Mouse (Mus musculus) E14TG2a.4 (cell line): ENCODE results near the gene 1520401A03Rik.

ENCODE experiments used
- H3K27me3 ChIP-seq: 2 replicates; pipeline ENCODE4 v1.6.1; 2014; ENCODE audit warnings: low read length, control low read depth; ENCODE audit not compliant: insufficient read depth
- H3K36me3 ChIP-seq: 2 replicates; pipeline ENCODE4 v1.6.1; 2014; ENCODE audit warnings: low read length, control low read depth; ENCODE audit not compliant: insufficient read depth
- H3K4me1 ChIP-seq: replicated peaks from 2 replicates; pipeline ENCODE4 v1.6.1; 2014; ENCODE audit warnings: low read depth, low read length, control low read depth
- H3K4me3 ChIP-seq: replicated peaks from 2 replicates; pipeline ENCODE4 v1.5.1; 2014; ENCODE audit warnings: mild to moderate bottlenecking, low read length
- H3K9me3 ChIP-seq: 2 replicates; pipeline ENCODE4 v1.6.1; 2014; ENCODE audit warnings: low read length, control low read depth
- CTCF ChIP-seq: conservative IDR thresholded peaks from 2 replicates; pipeline ENCODE4 v1.5.1; 2014; ENCODE audit warnings: low read length
- NANOG ChIP-seq: IDR thresholded peaks from 2 replicates; pipeline ENCODE4 v1.6.1; 2014; ENCODE audit warnings: borderline replicate concordance, low read length, mixed read lengths
- POU5F1 ChIP-seq: IDR thresholded peaks from 2 replicates; pipeline ENCODE4 v1.6.1; 2014; ENCODE audit warnings: low read length, borderline replicate concordance

The 1520401A03Rik gene

DNA sequence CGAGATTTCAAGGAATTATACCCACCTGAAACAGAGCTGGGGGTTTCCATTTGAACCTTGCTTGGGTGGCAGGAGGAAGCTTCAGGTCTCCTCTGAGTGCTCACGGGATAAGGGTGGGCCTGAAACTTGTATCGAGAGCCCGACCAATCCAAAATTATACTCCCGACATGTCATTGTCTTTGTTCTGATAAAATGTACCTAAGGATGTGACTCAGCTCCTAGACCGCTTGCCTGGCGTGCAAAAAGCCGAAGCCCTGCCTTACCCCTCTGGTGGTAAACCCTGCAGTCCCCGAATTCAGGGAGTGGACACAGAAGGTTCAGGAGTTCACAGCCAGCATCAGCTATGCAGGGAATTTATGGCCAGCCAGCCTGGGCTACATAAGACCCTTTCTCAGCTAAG lies 42.2 kb downstream of the 1520401A03Rik start:
- Histone ChIP-seq H3K36me3 (peaks cover 17% of the 10 kb centered on the region), H3K4me3 (peak overlapping the region; percentile 76), H3K27me3 (peaks cover 70% of the 10 kb centered on the region), H3K9me3 (no peaks in the 10 kb centered on the region), H3K4me1 (peaks cover 94% of the 10 kb centered on the region)
- no peak for TF ChIP-seq CTCF
- no peak for TF ChIP-seq POU5F1
- no peak for TF ChIP-seq NANOG

DNA sequence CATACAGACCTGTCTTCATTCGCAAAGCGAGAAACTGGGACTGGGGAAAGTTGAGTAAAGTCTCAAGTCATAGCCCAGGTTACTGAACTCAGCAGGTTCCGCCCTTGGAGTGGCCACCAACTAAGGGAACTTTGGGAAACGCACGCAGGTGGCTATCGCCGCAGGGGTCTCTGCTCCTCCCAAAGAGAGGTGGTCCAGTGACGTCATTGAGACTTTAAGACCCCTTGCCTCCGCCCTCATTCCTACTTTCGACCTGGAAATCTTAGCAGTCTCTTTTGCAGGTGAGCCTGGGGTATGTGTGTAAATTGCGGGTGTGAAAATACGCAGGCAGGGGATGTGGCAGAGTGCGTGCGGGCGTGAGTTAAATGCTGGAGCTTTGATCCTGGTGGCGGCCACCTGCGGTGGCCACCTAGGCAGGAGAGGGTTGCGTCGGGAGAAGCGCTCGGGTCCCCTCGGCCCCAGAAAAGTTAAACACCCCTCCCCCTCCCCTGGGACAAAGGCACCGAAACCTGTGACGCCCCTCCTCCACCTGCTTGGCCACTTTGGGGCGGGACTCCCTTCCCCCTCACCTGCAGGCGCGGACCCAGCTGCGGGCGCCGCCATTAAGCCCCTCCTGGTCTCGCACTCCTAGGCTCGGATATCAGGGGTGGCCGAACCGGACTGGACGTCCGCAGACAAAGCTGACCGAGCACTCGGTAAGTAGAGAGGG lies 43.3 kb downstream of the 1520401A03Rik start, which contains the start of gene Cldn6:
Gene Cldn6, plus strand, starts transcription at position 123 of the 709 bp plus-strand sequence.
- Histone ChIP-seq H3K4me3 (peak within 1 kb of the TSS; percentile 76), H3K36me3 (peaks cover 24% of the 10 kb centered on the region), H3K27me3 (peaks cover 70% of the 10 kb centered on the region), H3K9me3 (no peaks in the 10 kb centered on the region), H3K4me1 (peaks cover 94% of the 10 kb centered on the region)
- no peak for TF ChIP-seq NANOG

DNA sequence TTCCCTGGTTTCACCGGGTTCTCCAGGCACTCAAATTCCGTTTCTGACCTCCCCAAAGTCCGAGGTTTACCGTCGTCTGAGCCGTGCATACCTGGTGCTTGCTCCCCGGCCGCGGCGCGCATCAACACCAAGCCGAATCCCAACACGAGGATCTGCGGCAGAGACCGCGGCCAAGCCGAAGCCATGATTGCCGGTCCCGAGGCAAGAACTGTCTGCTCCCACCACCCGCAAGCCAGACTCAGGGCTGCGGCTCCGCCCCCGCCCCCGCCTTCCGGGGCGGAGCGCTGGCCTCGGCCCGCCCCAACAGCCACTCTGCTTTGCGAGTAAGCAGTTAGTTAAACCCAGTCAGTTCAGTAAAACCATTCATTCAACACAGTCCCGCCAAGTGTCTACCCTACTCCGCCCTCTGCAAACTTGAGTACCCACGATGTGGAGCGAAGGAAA lies 45.3 kb downstream of the 1520401A03Rik start, which contains the start of gene Tnfrsf12a:
Gene Tnfrsf12a, minus strand, starts transcription at position 233 of the 444 bp plus-strand sequence.
- TF ChIP-seq NANOG (no peak), POU5F1 (no peak), CTCF (no peak)
- H3K4me3 ChIP-seq, result peak within 1 kb of the TSS; percentile 89
- H3K36me3 ChIP-seq, result peaks cover 26% of the 10 kb centered on the region
- no peaks in the 10 kb centered on the region for H3K9me3 ChIP-seq
- H3K27me3 ChIP-seq, result peaks cover 55% of the 10 kb centered on the region
- H3K4me1 ChIP-seq, result peaks cover 89% of the 10 kb centered on the region

DNA sequence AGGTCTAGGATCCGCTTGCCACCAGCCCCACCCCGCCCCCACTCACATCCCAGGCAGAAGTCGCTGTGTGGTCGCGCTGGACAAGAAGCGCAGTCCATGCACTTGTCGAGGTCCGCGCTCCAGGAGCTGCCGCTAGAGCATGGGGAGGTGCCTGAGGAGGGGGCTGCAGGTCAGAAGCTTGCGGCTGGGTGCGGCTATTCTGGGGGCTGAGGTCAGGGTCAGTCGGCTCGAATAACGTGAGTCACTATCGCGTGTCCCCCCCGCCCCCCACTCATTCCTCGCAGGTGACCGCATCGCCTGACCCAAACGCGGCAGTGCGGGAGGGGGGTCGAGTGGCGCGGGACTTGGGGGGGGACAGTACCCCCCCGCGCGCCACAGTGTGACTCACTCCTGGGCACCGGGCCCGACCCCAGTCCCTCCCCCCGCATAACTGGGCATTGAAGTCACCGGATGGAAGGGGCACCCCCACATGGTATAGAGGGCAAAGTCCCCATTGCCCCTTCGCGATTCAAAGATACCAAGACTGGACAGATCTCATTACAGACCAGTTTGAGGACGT lies 46.0 kb downstream of the 1520401A03Rik start:
- Histone ChIP-seq H3K9me3 (no peaks in the 10 kb centered on the region), H3K4me3 (peak overlapping the region; percentile 89), H3K36me3 (peaks cover 28% of the 10 kb centered on the region), H3K4me1 (peaks cover 89% of the 10 kb centered on the region), H3K27me3 (peaks cover 48% of the 10 kb centered on the region)
- no peak for TF ChIP-seq CTCF
- no peak for TF ChIP-seq POU5F1
- no peak for TF ChIP-seq NANOG

DNA sequence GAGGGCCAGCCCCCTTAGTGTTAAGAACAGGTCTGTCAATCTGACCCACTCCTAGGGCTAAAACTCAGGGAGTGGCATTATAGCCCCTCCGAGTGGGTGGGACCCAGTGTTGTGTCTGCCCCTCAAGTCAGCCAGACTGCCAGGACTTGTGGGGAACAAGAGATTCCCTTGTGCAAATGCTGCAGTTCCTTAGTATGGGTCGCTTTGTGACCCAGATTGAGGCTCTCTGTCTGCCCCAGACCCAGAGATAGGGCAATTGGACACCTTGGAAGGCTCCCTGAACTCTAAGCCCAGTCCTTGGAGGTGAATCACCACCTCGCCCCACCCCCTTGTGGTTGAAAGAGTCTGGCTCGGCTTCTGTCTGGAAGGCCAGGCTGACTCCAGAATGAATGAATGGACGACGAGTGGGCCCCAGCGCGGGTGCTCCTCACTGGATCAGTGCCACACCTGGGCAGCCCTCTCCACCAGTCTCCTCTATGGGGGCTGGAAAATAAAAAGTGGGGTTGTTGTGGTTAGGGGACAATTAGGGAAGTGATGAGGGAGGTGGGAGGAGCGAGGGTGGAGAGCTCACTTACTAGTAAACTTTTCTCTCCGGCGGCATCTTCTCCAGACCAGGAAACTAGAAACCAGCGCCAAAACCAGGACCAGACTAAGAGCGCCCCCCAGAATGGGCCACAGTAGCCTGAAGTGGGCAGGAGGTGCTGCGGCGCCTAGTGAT lies 46.9 kb downstream of the 1520401A03Rik start:
- Histone ChIP-seq H3K27me3 (peaks cover 40% of the 10 kb centered on the region), H3K4me1 (peaks cover 88% of the 10 kb centered on the region), H3K36me3 (peaks cover 22% of the 10 kb centered on the region), H3K9me3 (no peaks in the 10 kb centered on the region), H3K4me3 (peak overlapping the region; percentile 89)
- TF ChIP-seq POU5F1 (no peak), CTCF (0 out of 2 replicates have a peak, but pooled peaks have one; percentile 4)

DNA sequence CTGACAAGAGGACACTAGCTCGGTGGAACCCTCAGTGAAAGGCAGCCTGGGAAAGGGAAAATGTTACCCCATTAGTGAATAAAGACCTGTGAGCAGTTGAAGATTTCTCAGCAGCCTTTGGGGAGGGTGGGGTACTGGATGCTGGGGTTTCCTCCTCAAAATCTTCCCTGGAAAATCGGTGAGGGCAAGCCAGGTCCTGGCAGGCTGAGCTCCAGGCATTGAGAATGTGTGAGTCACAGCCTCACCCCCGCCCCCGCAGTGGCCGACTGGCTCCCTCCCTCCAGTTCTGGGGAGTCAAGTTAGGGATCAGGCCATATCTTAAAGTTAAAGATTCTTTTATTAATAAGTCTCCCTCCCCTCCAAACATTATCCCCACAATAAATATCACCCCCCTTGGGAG lies 47.5 kb downstream of the 1520401A03Rik start:
- H3K4me3 ChIP-seq, result peak overlapping the region; percentile 89
- peaks cover 27% of the 10 kb centered on the region for H3K36me3 ChIP-seq
- H3K27me3 ChIP-seq, result peaks cover 35% of the 10 kb centered on the region
- peaks cover 88% of the 10 kb centered on the region for H3K4me1 ChIP-seq
- H3K9me3 ChIP-seq, result no peaks in the 10 kb centered on the region
- no peak for TF ChIP-seq POU5F1
- no peak for TF ChIP-seq CTCF
- no peak for TF ChIP-seq NANOG

DNA sequence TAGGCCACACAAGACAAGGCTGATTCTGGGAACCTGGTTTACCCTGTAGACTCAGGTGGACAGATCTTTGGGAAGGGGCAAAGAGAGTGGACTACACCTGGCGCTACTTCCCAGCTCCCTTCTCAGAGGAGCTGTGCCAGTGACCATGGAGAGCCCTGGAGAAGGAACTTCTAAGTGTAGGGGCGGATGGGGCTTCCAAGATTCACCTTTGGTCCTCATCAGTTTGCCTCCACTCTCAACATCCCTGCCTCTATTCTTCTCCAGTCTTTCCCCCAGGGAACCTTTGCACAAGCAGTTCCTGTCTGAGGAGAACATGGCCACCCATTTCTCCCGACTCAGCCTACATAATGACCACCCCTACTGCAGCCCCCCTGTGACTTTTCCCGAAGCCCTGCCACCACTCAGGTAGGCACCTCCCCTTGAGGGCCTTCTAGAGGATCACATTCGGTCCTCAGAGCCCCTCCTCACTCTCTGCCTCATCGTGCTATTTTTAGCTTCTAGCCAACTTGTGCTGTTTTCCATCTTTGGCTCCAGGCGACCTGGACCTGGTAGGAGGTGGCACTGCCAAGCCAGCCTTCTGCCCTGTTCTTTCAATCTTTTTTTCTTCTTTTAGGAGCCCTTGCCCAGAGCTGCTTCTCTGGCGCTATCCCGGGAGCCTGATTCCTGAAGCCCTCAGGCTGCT lies 48.2 kb downstream of the 1520401A03Rik start:
- peaks cover 34% of the 10 kb centered on the region for H3K36me3 ChIP-seq
- H3K27me3 ChIP-seq, result peaks cover 28% of the 10 kb centered on the region
- peaks cover 88% of the 10 kb centered on the region for H3K4me1 ChIP-seq
- H3K4me3 ChIP-seq, result peak overlapping the region; percentile 89
- TF ChIP-seq CTCF, result no peak
- no peak for TF ChIP-seq POU5F1
- no peak for TF ChIP-seq NANOG
- no peaks in the 10 kb centered on the region for H3K9me3 ChIP-seq
